Mouse (Mus musculus) T-helper 2 cell (primary cell): ENCODE measurements at regions not wholly inside any gene's neighbourhood (a gene's known extent, or its start where the extent isn't known, plus 50 kb on each side); places are given as distances from the start of the nearest gene placed in this dataset.
"Not testable (repeated sequence)": the region's sequence is repeated elsewhere in the genome, so short reads cannot be mapped to it uniquely, and the experiment has no call there.

Experiments used
- in situ Hi-C: fragments of 300-600 bp; cut with MboI, MseI; formaldehyde crosslinking; loops from one replicate; pipeline ENCODE4 v1.15.1; 2025; ENCODE audit warnings: high pct_unique_total_duplicates

DNA sequence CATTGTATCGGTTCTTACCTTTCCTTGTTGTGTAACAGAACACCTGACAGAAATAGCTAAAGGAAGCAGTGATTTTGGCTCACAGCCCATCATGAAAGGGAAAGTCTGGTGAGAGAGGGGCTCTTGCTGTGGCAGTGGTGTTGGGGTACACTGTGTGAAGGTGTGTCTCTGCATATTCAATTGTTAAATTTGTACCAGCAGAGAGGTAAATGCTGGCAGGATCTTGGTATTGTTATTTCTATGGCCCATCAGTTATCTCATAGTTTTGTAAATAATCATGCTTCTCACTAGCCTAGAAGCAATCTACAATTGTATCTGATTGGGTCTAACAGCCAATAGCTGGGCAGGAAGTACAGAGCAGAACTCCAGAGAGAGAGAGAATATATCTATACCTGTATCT lies 95.7 kb downstream of the Mfap3l start:
- in situ Hi-C loops: no loop called here

DNA sequence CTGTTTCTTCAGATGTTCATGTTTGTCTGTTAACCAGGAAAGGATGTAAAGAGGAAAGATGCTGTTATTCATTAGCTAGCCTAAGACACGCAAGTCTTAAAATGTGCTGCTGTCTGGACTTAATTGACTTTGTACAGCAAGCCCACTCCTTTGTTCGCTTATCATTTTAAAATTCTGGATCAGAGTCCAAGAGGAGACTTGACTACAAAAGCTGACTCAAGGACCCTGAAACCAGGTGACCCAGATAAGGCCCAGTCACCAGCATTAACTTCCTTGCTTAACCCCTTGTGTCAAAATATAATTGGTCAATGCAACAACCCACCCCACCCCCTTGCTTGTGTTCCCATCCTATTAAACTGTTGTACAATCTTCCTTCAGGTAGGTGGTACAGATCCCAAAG lies 99.9 kb downstream of the Mfap3l start:
- in situ Hi-C loops: no loop called here

DNA sequence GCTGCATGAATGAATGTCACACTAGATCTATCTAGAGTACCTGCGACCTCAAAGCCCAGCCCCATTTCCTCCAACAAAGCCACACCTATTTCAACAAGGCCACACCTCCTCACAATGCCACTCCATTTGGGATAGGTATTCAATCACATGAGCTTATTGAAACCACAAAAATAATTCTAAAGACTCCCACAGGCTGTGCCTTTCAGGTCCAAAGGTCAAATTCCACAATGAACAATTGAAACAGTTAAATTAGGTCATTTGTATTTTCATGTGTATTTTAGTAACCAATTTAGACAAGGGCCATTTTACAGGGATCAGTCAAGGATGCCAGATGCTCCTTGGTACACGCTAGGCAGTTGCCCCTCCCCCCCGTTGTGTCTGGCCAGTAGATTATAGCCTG lies 103.3 kb downstream of the Mfap3l start:
- in situ Hi-C loops: no loop called here

DNA sequence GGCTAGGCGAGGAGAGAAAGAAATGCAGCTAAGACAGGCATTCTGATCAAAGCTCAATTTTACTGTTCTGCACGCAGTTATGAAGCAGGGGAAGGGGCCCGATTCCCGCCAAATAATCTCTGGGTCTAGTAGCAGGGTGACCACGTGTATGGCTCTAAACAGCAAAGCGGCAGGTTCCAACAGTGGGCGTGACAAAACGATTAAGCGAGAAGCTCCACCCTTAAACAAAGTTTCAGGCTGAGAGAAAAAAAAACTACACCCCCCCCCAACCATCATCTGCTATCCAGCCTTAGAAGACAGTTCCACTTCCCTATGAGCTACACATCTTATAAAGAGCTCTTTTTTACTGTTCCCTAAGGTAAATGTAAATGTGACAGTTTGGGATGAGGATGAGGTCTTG lies 103.8 kb downstream of the Mfap3l start:
- in situ Hi-C loops: no loop called here

DNA sequence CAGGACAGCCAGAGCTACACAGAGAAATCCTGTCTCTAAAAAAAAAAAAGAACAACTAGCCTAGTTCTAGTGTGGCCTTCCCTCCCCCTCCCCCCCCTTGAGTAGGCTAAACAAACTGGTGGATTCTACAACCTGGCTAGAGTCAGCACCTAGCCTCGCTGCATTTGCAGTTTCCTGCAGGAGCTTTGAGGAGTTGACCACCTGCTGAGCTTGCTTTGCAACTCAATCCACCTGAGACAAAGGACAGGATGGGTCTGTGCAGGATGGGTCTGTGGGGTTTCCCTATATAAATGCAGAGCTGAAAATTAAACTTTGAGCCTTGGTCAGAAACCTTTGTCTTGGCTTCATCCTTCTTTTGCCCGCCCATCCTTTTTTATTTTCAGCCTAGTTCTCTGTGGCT lies 104.3 kb downstream of the Mfap3l start:
- in situ Hi-C loops: no loop called here

DNA sequence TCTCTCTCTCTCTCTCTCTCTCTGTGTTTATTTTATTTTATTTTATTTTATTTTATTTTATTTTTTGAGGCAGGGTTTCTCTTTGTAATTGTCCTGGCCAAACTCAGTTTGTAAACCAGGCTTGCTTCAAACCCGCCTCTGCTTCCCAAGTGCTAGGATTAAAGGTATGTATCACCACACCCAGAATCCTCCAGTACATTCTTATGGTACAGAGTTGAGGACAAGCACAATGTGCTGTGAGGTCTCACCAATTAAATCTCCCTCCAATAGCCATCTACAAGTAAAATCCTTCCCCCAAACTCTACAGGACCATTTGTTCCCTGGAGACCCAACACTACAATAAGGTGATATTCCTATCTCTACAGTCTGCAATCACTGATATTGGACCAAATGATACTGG lies 105.0 kb downstream of the Mfap3l start:
- in situ Hi-C loops: no loop called here

DNA sequence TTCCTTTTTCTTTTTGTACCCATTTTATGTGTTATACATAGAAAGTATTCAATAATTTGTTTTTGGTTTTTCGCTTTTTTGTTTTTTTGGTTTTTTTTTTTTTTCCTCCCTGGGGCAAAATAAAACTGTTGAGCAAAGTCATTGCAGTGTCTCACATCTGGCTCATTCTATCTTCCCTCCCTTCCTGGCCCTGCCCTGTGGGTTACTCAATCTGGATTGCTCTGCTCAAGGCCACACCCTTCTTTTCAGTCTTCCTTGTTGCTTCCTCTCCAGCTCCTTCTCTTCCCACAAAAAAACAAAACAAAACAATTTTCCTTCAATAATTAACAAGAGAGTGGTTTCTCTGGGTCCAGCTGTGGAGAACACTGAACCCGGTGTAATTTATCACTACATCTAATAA lies 113.2 kb downstream of the Mfap3l start:
- in situ Hi-C loops: no loop called here

DNA sequence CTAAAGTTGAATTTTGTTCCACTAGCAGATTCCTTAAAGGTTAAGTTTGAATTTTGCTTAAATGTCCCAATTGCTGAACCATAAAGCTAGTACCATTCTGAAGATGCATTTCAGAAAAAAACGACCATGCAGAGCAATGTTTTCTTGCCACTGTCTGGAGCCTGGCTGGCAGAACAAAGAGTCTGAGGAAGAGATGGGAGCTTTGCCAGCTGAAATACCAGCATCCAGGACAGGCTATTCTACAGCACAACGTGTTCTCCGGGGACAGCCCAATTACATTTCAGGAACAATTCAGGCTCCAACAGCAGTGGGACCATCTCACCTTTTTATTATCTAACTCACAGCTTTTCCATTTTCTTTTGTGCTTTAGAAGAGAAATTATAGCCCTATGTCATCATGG lies 113.9 kb downstream of the Mfap3l start:
- in situ Hi-C loops: no loop called here

DNA sequence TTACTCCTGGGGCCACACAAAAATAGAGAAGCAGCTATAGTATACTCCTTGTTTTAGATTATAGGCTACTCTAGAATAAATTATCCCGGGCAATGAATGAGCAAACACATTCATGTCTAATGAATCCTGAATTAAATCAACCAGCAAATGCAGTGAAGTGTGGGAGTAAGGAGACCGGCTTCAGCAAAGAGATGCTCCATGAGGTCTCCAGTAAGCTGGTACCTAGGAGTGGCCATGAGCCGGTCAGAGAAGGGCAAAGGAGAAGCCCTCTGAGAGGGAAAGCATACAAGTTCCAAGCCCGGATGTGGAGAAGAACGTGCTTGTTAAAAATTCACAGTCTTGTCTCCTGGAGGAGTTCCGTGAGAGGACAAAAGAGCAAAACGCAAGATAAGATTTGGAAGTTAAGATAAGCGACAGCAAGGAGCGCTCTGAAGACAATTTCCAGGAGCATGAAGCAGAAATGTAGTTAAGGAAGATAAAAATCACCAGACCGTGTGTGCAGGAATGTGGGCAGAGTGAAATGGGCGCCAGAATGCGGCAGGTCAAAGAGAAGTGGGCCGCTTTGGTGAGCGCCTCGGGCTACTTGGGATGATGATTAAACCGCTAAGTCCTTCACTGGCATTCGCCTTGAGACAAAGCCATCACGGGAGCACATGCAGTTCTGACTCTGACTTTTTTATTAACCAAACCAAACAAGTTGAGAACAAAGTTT lies 123.2 kb downstream of the Mfap3l start:
- in situ Hi-C loops: loop anchor here (10.0 kb wide), 1 partner anchor 701 kb away; no protein-coding TSS in a partner anchor

DNA sequence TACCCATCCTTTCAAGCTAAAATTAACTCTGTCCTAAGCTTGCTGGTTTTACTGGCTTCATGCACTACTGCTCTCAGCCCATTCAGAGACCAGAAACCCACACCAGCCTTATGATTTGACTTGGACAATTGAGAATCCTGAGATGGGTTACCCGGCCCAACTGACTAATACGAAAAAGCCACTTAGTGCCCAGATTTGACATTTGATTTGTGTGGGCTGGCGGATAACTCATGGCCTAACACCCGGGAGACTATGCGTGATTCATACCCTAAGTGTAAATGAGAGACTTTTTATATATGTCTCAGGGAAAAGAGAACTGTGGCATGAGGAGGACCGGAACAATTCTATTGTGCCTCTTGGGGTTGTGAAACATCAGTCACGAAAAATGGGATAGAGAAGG lies 126.3 kb upstream of the Hpf1 start:
- in situ Hi-C loops: no loop called here

DNA sequence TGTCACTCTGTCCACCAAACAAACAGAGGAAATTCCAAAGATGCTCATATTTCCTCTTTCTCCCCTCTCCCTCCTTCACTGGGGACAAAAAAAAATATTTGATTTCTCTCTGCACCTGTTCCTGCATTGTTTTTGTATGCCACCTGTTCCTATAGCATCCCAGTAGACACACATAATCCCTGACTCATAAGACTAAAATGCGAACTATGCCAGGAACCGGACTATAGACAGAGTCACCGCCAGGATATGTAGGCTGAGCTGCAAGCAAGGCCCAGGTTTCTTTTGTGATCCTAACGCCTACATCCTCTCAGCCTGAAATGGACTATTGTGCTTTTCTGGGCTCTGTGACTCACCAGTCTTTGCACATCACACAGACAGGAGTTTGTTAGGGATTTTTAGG lies 116.9 kb upstream of the Hpf1 start:
- in situ Hi-C loops: no loop called here

DNA sequence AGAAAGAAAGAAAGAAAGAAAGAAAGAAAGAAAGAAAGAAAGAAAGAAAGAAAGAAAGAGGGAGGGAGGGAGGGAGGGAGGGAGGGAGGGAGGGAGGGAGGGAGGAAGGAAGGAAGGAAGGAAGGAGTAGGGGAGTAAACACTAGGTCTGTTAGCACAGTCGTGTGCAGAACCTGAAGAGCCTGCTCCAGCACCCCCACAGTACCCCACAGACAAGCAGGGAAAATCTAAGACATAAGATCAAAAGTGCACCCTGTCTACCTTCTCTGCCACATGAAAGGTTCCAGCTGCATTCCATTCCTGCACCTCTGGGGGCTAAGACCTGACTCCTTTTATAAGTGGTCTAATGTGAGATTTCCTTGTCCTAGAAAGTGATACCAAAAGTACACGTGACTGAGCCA lies 114.0 kb upstream of the Hpf1 start:
- in situ Hi-C loops: not testable (repeated sequence)

DNA sequence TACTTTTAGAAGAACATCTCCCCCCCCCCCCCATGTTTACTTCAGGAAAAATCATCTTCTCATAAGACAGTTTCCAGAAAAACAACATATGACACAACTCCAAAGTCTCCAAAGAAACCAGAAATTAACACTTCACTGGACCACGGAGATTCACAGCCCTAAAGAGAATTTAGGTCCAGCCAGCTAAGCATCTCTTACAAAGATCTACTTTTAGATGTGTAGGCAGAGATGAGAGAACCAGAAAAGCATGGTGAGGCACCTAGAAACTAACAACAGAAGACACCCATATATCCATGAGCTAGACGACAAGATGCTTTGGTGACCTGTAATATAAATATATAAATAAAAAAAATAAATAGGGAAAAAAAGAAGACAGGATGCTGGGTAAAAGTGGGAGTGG lies 105.2 kb upstream of the Hpf1 start:
- in situ Hi-C loops: no loop called here

DNA sequence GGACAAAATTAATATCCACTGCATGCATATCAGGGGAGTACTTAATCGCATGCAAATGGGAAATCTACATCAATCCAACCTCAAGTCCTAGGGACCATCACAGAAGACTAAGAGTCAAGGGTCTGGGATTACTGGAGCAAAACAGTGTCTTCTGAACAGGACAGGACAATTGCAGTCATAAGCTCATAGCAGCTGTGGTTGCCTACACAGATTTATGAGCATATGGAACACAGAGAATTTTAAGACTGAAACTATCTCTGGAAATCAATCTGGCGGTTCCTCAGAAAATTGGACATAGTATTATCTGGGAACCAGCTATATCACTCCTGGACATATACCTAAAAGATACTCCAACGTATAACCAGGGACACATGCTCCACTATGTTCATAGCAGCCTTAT lies 99.8 kb upstream of the Hpf1 start:
- in situ Hi-C loops: no loop called here

DNA sequence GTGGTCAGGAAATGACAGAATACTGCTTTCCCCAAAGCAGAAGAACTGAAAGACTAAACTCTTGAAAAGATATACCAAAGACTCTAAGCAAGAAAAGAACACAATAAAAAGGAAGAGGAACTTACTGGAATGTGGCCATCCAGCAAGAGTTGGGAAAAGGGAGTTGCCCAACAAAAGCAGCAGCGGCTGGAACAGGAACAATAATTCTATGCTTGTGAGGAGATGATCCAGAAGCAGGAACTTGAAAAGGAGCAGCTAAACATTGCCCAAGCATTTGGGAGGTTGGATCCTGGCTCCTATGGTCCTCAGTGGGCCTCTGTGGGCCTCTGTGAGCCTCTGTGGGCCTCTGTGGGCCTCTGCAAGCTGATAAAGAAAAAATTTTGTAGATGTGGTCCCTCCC lies 97.7 kb upstream of the Hpf1 start:
- in situ Hi-C loops: no loop called here

DNA sequence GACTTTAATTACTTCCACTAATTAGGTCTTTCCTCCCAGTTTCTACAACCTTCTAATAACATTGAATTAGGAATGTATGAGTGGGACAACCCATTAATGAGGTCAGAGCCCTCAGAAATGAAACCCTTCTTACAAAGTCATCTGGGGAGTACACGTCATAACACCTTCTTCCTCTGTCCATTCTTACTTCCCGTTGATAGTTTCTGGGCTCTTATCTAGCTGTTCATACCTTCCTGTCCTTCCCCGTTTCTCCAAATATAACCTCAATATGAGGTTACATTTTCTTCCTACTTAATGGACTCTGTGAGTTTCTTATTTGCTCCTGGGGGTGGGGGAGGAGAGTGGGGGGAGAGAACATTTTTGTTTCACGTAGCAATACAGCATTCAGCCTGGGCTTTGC lies 85.4 kb upstream of the Hpf1 start:
- in situ Hi-C loops: no loop called here

DNA sequence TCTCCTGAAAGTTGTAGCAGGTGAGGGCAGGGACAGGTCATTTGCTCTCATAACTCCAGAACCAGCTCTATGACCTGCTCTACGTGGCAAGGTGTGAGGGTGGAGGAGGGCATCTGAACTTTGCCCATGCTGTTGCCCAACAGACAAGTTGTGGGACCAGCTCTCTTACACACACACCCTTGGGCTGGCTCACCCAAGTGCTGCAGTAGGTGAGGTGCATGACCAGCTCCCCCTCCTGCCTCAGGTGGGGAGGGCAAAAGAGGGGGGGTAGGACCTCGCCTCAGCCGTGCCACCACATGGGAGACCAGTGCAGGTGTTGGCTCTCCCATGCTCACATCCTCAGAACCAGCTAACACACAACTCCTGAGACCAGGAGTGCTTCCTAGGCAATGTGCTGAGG lies 83.4 kb upstream of the Hpf1 start:
- in situ Hi-C loops: no loop called here

DNA sequence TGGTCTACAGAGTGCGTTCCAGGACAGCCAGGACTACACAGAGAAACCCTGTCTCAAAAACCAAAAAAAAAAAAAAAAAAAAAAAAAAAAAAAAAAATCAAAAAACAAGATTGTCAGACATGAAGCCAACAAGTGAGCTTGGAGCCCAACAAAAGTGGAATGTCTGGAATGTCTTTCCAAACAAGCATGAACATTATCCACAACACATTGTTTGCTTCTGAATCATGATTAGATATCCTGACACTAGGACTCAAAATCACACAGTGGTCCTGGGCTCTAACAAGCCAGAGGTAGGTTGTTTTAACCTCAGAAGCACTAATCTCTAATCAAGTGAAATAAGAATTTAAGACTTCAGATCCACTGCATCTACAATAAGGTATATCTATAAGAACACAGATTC lies 80.4 kb upstream of the Hpf1 start:
- in situ Hi-C loops: no loop called here

DNA sequence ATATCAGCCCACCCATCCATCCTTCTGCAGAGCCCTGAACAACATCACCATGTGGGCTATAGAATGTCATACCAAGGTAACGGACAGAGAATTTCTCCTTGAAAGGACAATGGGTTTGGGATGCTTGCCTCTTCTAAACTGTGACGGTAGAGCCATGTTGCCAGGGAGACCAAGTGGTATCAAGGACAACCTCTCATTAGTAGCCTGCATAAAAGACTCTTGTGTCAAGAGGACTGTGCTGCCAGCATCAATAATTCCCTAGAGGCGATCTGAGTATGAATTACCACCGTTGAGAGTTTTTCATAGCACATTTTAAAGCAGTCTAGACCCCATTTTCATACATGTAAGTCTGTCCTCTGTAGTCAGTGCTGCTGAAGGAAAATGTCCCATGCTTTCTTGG lies 79.3 kb upstream of the Hpf1 start:
- in situ Hi-C loops: no loop called here

DNA sequence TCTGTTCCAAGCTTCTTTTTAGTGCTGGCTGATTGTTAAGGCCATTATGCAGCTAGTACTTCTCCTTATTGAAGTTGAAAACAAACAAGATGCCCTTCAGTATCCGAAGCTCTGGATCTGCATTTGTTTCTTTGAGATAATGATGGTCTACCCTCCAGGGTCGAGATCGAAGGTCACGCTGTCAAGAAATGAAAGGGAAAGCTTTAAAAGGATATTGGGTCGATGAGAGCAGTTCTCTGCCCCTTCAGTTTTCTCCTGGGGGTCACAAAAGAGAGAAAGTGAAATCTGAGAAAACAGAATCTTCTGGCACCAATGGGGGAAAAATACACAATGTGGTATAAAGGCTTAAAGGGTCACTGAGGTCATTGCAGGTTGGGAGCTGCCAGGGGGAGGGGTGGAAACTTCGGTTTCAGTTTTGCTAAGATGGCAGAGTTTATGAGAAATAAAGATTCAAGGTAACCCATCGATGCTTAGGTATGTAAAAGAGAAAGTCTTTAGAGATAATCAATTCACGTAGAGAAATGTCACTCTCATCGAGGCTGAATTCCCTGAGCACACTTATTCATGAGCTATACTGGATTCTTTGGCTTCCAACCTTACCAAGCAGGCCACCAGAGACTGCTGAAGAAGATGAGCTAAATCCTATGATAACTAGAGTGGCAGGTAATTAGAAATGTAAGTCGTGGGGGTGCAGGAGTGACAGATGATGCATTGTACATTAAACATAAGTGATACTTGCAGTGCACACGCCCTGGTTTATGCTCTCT lies 64.4 kb upstream of the Hpf1 start:
- in situ Hi-C loops: no loop called here

DNA sequence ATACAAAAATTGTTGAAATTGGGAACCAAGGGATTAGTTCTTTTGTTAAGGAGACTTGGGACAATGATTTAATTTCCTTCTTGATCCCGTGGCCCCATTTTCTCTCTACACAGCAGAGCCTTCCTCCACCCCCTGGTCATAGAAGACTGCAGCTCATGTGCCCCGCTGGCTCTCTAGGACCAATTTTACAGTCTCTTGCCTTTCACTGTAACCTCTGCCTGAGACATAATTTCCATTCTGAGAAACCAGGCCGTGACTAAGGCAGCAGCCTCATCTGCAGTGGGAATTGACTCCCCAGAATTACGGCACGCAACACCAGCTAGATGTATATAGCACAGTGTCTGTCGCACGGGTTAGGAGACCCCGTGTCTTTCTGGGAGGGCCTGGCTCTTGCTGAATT lies 63.0 kb upstream of the Hpf1 start:
- in situ Hi-C loops: no loop called here

DNA sequence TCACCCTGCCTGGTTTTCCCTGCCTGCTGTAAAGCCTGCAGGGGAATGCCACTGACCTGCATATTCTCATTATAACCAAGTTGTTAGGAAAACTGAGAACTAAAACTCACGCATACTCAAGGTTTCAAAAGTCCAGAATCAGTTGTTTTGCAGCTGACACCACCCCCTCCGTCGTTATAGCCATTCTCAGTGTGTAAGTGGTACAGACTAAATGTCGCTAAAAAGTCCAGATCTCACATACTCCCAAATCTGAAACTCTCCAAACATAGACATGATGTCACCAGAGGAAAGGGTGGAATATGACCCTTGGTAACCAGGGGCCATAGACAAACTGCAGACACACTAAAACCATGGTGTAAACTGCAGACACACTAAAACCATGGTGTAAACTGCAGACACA lies 61.1 kb upstream of the Hpf1 start:
- in situ Hi-C loops: no loop called here

DNA sequence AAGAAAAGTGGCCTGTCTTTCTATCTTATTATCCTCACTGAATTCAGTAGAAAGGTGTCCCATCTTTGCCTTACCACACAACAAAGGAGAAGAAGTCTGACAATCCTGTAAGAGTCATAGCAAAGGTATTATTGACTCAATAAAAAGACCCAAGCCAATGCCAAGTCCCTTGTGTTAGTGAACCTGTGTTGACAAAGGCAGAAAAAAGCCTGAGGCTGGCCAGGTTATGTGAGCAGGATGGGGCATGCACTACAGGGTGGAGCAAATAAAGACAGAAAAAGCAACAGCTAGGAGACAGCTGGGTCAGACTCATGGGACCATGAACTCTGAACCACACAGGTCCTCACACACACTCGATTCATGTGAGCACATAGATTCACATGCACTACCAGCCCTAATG lies 59.7 kb upstream of the Hpf1 start:
- in situ Hi-C loops: no loop called here

DNA sequence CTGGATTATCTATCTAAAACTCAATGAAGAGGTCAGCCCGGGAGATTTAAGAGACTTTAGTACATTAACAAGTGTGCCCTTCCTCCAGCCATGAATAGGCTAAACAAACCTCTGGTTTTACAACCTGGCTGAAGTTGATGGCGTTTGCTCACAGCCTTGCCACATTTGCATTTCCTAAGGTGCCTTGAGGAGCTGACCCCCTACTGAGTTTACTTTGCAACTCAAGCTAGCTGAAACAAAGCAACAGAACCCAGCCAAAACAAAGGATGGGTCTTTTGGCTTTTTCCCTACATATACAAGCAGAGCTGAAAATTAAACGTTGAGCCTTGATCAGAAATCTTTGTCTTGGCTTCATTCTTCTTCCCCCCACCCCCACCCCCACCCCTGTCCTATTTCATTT lies 51.7 kb upstream of the Hpf1 start:
- in situ Hi-C loops: no loop called here
